10 mouse cellular contexts compared by ENCODE assay signal in genomic region chr19:23507256-23507851, GRCm38 (mm10). TPM values are rescaled to one million over a fixed set of nuclear protein-coding genes. Genes with fewer than 3 reads are reported as not detected.
A peak's percentile ranks its signal among the peaks of the same experiment; 100 is the strongest.
DNase-seq lines count a peak whose midpoint lies in the region; ATAC-seq and TF ChIP-seq lines count a peak whose summit lies in the region.
"Had no signal": no experiment of that assay in that cellular context is flagged by ENCODE, and none has a peak within 500 bp of the region (broad histone marks: within the 10 kb centered on the region; RNA-seq: fewer than 3 reads in every experiment).

No protein-coding gene starts in this region.

- 0 out of 2 replicates have a peak overlapping the region, but pooled peaks have one; percentile 30 for H3K9ac ChIP-seq in liver, embryonic 11.5 days (ENCODE audit: low read depth, low read length)
- H3K9ac ChIP-seq in liver, postnatal 0 days (replicated peaks): no peak overlapping the region
- H3K9ac ChIP-seq in limb, embryonic 13.5 days: no peak overlapping the region
- H3K9ac ChIP-seq in stomach, embryonic 15.5 days: no peak overlapping the region

- no peak for ATAC-seq in liver, embryonic 11.5 days (replicated peaks; ENCODE audit: low FRiP score)
- no peak for ATAC-seq in liver, postnatal 0 days
- ATAC-seq in limb, embryonic 13.5 days (ENCODE audit: low FRiP score, low read depth): no peak
- no peak for ATAC-seq in stomach, embryonic 15.5 days (ENCODE audit: insufficient read depth, low FRiP score, low read depth)

- no peak for TF ChIP-seq EP300 in liver, postnatal 0 days (IDR thresholded peaks at IDR 0.05; ENCODE audit: low read depth)

- H3K36me3 ChIP-seq in liver, embryonic 11.5 days (ENCODE audit: control insufficient read depth, insufficient read depth, low read length): no peaks in the 10 kb centered on the region
- H3K36me3 ChIP-seq in liver, postnatal 0 days (replicated peaks; ENCODE audit: insufficient read depth, low read length): no peaks in the 10 kb centered on the region
- no peaks in the 10 kb centered on the region for H3K36me3 ChIP-seq in forebrain, embryonic 10.5 days (replicated peaks)
- H3K36me3 ChIP-seq in limb, embryonic 13.5 days: no peaks in the 10 kb centered on the region
- H3K36me3 ChIP-seq in stomach, embryonic 15.5 days: no peaks in the 10 kb centered on the region
- H3K36me3 ChIP-seq in thymus, adult 2 months (ENCODE audit: control insufficient read depth, insufficient read depth, low read length): no peaks in the 10 kb centered on the region

- H3K4me3 ChIP-seq in liver, embryonic 11.5 days (ENCODE audit: low read depth, low read length): no peak overlapping the region
- H3K4me3 ChIP-seq in liver, postnatal 0 days (ENCODE audit: low read depth, low read length): no peak overlapping the region
- peak overlapping the region; percentile 31 for H3K4me3 ChIP-seq in forebrain, embryonic 10.5 days
- H3K4me3 ChIP-seq in limb, embryonic 13.5 days: peak overlapping the region; percentile 7; the same call in 1 of the 2 replicates
- H3K4me3 ChIP-seq in stomach, embryonic 15.5 days (replicated peaks): no peak overlapping the region
- H3K4me3 ChIP-seq in thymus, adult 2 months (ENCODE audit: control insufficient read depth, insufficient read depth, low read length): no peak overlapping the region
- H3K4me3 ChIP-seq: megakaryocyte, embryonic 14.5 days had no signal

- H3K27me3 ChIP-seq in liver, embryonic 11.5 days (replicated peaks; ENCODE audit: control insufficient read depth, insufficient read depth, low read length): no peaks in the 10 kb centered on the region
- H3K27me3 ChIP-seq in liver, postnatal 0 days (ENCODE audit: insufficient read depth, low read length): no peaks in the 10 kb centered on the region
- H3K27me3 ChIP-seq in forebrain, embryonic 10.5 days (ENCODE audit: poor library complexity, severe bottlenecking): no peaks in the 10 kb centered on the region
- H3K27me3 ChIP-seq in limb, embryonic 13.5 days: no peaks in the 10 kb centered on the region
- H3K27me3 ChIP-seq in stomach, embryonic 15.5 days (replicated peaks): no peaks in the 10 kb centered on the region
- no peaks in the 10 kb centered on the region for H3K27me3 ChIP-seq in thymus, adult 2 months (ENCODE audit: control insufficient read depth, insufficient read depth, low read length)

- no peak for DNase-seq in liver, embryonic 11.5 days (ENCODE audit: low spot score)
- DNase-seq in liver, postnatal 0 days: no peak
- DNase-seq in forebrain, embryonic 10.5 days (ENCODE audit: extremely low spot score, low spot score): peak; percentile 23
- no peak for DNase-seq in right cerebral cortex, postnatal 36 days (ENCODE audit: low spot score in 2 of 2)
- DNase-seq in adrenal gland, postnatal 4 days (ENCODE audit: low spot score in 2 of 2): no peak
- DNase-seq in thymus, adult 2 months: no peak
- DNase-seq: layer of hippocampus, adult 9-11 months had no signal

- no peak for TF ChIP-seq POLR2A in thymus, adult 2 months (IDR thresholded peaks at IDR 0.05; ENCODE audit: control insufficient read depth, extremely low read depth, insufficient read depth, low read length, poor library complexity)

- TF ChIP-seq CTCF in liver, postnatal 0 days (IDR thresholded peaks at IDR 0.05; ENCODE audit: low read depth): no peak
- no peak for TF ChIP-seq CTCF in thymus, adult 2 months (IDR thresholded peaks at IDR 0.05; ENCODE audit: borderline replicate concordance, control insufficient read depth, extremely low read depth, insufficient read depth, low read length, poor library complexity)

- H3K4me1 ChIP-seq in liver, embryonic 11.5 days (replicated peaks; ENCODE audit: control insufficient read depth, insufficient read depth, low read length): no peaks in the 10 kb centered on the region
- no peaks in the 10 kb centered on the region for H3K4me1 ChIP-seq in liver, postnatal 0 days (ENCODE audit: insufficient read depth)
- H3K4me1 ChIP-seq in forebrain, embryonic 10.5 days: peaks cover 13% of the 10 kb centered on the region
- peaks cover 14% of the 10 kb centered on the region for H3K4me1 ChIP-seq in limb, embryonic 13.5 days
- no peaks in the 10 kb centered on the region for H3K4me1 ChIP-seq in stomach, embryonic 15.5 days
- no peaks in the 10 kb centered on the region for H3K4me1 ChIP-seq in thymus, adult 2 months (replicated peaks; ENCODE audit: control insufficient read depth, insufficient read depth, low read length)
- H3K4me1 ChIP-seq: megakaryocyte, embryonic 14.5 days had no signal

- H3K4me2 ChIP-seq in liver, embryonic 11.5 days: peak overlapping the region; percentile 42
- H3K4me2 ChIP-seq in liver, postnatal 0 days (ENCODE audit: low read depth, low read length): no peak overlapping the region
- H3K4me2 ChIP-seq in limb, embryonic 13.5 days (replicated peaks): peak overlapping the region; percentile 48
- H3K4me2 ChIP-seq in stomach, embryonic 15.5 days: peak overlapping the region; percentile 24; the same call in 1 of the 2 replicates

- no peaks in the 10 kb centered on the region for H3K9me3 ChIP-seq in liver, embryonic 11.5 days (ENCODE audit: control insufficient read depth, low read length)
- no peaks in the 10 kb centered on the region for H3K9me3 ChIP-seq in liver, postnatal 0 days (ENCODE audit: low read length)
- H3K9me3 ChIP-seq in forebrain, embryonic 10.5 days: no peaks in the 10 kb centered on the region
- H3K9me3 ChIP-seq in limb, embryonic 13.5 days: no peaks in the 10 kb centered on the region
- no peaks in the 10 kb centered on the region for H3K9me3 ChIP-seq in stomach, embryonic 15.5 days

- 22% methylated on average over 14 of the region's 14 CpGs for WGBS in liver, embryonic 11.5 days
- 30% methylated on average over 14 of the region's 14 CpGs for WGBS in liver, postnatal 0 days (ENCODE audit: insufficient replicate concordance)
- 6% methylated on average over 14 of the region's 14 CpGs for WGBS in forebrain, embryonic 10.5 days
- 8% methylated on average over 14 of the region's 14 CpGs for WGBS in limb, embryonic 13.5 days
- 19% methylated on average over 14 of the region's 14 CpGs for WGBS in stomach, embryonic 15.5 days
- WGBS in thymus, adult 2 months: 84% methylated on average over 14 of the region's 14 CpGs

- no peak overlapping the region for H3K27ac ChIP-seq in liver, embryonic 11.5 days (ENCODE audit: low read depth, low read length)
- no peak overlapping the region for H3K27ac ChIP-seq in liver, postnatal 0 days (ENCODE audit: low read depth)
- peak overlapping the region; percentile 74 for H3K27ac ChIP-seq in forebrain, embryonic 10.5 days
- H3K27ac ChIP-seq in limb, embryonic 13.5 days: no peak overlapping the region
- no peak overlapping the region for H3K27ac ChIP-seq in stomach, embryonic 15.5 days
- H3K27ac ChIP-seq in thymus, adult 2 months (ENCODE audit: control insufficient read depth, insufficient read depth, low read length): no peak overlapping the region

RNA-seq across cellular contexts. Expression of gene Mamdc2, which starts 59.1 kb away (rescaled TPM):
- polyA plus RNA-seq in liver, embryonic 11.5 days (2014; fragmentation: Nextera tagmentation; extraction: Ambion mirVana): 0.29 and 0.58 TPM in 2 replicates
- polyA plus RNA-seq in liver, postnatal 0 days (2015; fragmentation: Nextera tagmentation; extraction: Ambion mirVana): 0.89 and 0.92 TPM in 2 replicates
- 0.56 and 0.86 TPM in 2 replicates for polyA plus RNA-seq in forebrain, embryonic 10.5 days (2016; fragmentation: Nextera tagmentation; extraction: Ambion mirVana)
- polyA plus RNA-seq in limb, embryonic 13.5 days (2015; fragmentation: Nextera tagmentation; extraction: Ambion mirVana): 1.9 and 2.0 TPM in 2 replicates
- 3.8 and 4.1 TPM in 2 replicates for polyA plus RNA-seq in stomach, embryonic 15.5 days (2015; fragmentation: Nextera tagmentation; extraction: Ambion mirVana)
- 1 to 10 TPM; 1.3 to 1.4 TPM for total RNA-seq in adrenal gland, postnatal 4 days (2021)
- 0.20 and 0.32 TPM in 2 replicates for polyA plus RNA-seq in thymus, adult 2 months (2012; rRNA removed)

Comparison
In these comparisons a context has a peak if more than half of its experiments do, and no peak if none do; other contexts are left out.
1. H3K4me3 ChIP-seq: peak in forebrain, embryonic 10.5 days (single experiment) and limb, embryonic 13.5 days (single experiment); none in liver, embryonic 11.5 days (single experiment), liver, postnatal 0 days (single experiment), stomach, embryonic 15.5 days (single experiment) and thymus, adult 2 months (single experiment).